Mouse (Mus musculus): Measurements from ENCODE around the gene Tmem87a. TPM values are rescaled to one million over a fixed set of nuclear protein-coding genes. Genes with fewer than 3 reads are reported as not detected.

Tmem87a gene
- polyA plus RNA-seq, 1 experiment from 2014 or later = 7.7 TPM

- no peaks in the 10 kb centered on the region; the same call in 1 of the 2 replicates for H3K36me3 ChIP-seq (ENCODE audit: control insufficient read depth, insufficient read depth)
- H3K27me3 ChIP-seq (ENCODE audit: control insufficient read depth, insufficient read depth, low read length) = no peaks in the 10 kb centered on the region
- no peaks in the 10 kb centered on the region for H3K9me3 ChIP-seq (replicated peaks; ENCODE audit: control insufficient read depth, low read length)
- no peaks in the 10 kb centered on the region for H3K4me1 ChIP-seq (ENCODE audit: control insufficient read depth, insufficient read depth, low read length)
- no peak overlapping the region for H3K27ac ChIP-seq (ENCODE audit: low read length)
- 86% methylated on average over 3 of the region's 3 CpGs for WGBS
- H3K4me2 ChIP-seq (ENCODE audit: low read depth, low read length) = no peak overlapping the region
- ATAC-seq (replicated peaks; ENCODE audit: extremely low read depth, insufficient read depth, low FRiP score) = no peak
- no peak overlapping the region for H3K4me3 ChIP-seq (ENCODE audit: low read length)
- H3K9ac ChIP-seq (ENCODE audit: low read length) = no peak overlapping the region
Measured at GRCm38 (mm10) chr2:120411096-120411628, 7.2 kb upstream of the Tmem87a start.

- peak overlapping the region; percentile 87 for H3K9ac ChIP-seq (ENCODE audit: low read length)
- H3K4me3 ChIP-seq (ENCODE audit: low read length) = peak overlapping the region; percentile 75
- no peaks in the 10 kb centered on the region for H3K9me3 ChIP-seq (replicated peaks; ENCODE audit: control insufficient read depth, low read length)
- peak overlapping the region; percentile 81 for H3K4me2 ChIP-seq (ENCODE audit: low read depth, low read length)
- no peak for ATAC-seq (replicated peaks; ENCODE audit: extremely low read depth, insufficient read depth, low FRiP score)
- WGBS = 19% methylated on average over 14 of the region's 14 CpGs
- no peaks in the 10 kb centered on the region; the same call in 1 of the 2 replicates for H3K36me3 ChIP-seq (ENCODE audit: control insufficient read depth, insufficient read depth)
- peaks cover 15% of the 10 kb centered on the region for H3K4me1 ChIP-seq (ENCODE audit: control insufficient read depth, insufficient read depth, low read length)
- H3K27ac ChIP-seq (ENCODE audit: low read length) = peak overlapping the region; percentile 100
- no peaks in the 10 kb centered on the region for H3K27me3 ChIP-seq (ENCODE audit: control insufficient read depth, insufficient read depth, low read length)
Measured at GRCm38 (mm10) chr2:120404823-120405765, 1.2 kb upstream of the Tmem87a start.

GRCm38 (mm10) chr2:120403653-120403985, 294 bp downstream of the Tmem87a start, which contains the start of gene Ganc:
Gene Ganc, plus strand, starts transcription at chr2:120403896.
- Histone ChIP-seq H3K36me3 (ENCODE audit: control insufficient read depth, insufficient read depth) (no peaks in the 10 kb centered on the region; the same call in 1 of the 2 replicates), H3K27me3 (ENCODE audit: control insufficient read depth, insufficient read depth, low read length) (no peaks in the 10 kb centered on the region), H3K9me3 (replicated peaks; ENCODE audit: control insufficient read depth, low read length) (no peaks in the 10 kb centered on the region), H3K4me1 (ENCODE audit: control insufficient read depth, insufficient read depth, low read length) (peaks cover 15% of the 10 kb centered on the region), H3K4me3 (ENCODE audit: low read length) (peak within 1 kb of the TSS; percentile 75), H3K9ac (ENCODE audit: low read length) (peak within 1 kb of the TSS; percentile 87), H3K27ac (ENCODE audit: low read length) (peak within 1 kb of the TSS; percentile 100), H3K4me2 (ENCODE audit: low read depth, low read length) (peak within 1 kb of the TSS; percentile 81)
- ATAC-seq (replicated peaks; ENCODE audit: extremely low read depth, insufficient read depth, low FRiP score) = peak; percentile 59
- WGBS = under 1% methylated on average over 17 of the region's 17 CpGs

- WGBS = 24% methylated on average over 3 of the region's 3 CpGs
- H3K4me2 ChIP-seq (ENCODE audit: low read depth, low read length) = peak overlapping the region; percentile 66
- H3K27me3 ChIP-seq (ENCODE audit: control insufficient read depth, insufficient read depth, low read length) = no peaks in the 10 kb centered on the region
- peaks cover 15% of the 10 kb centered on the region for H3K4me1 ChIP-seq (ENCODE audit: control insufficient read depth, insufficient read depth, low read length)
- H3K4me3 ChIP-seq (ENCODE audit: low read length) = peak overlapping the region; percentile 75
- H3K36me3 ChIP-seq (ENCODE audit: control insufficient read depth, insufficient read depth) = no peaks in the 10 kb centered on the region; the same call in 1 of the 2 replicates
- H3K9ac ChIP-seq (ENCODE audit: low read length) = peak overlapping the region; percentile 87
- H3K27ac ChIP-seq (ENCODE audit: low read length) = no peak overlapping the region
- H3K9me3 ChIP-seq (replicated peaks; ENCODE audit: control insufficient read depth, low read length) = no peaks in the 10 kb centered on the region
- no peak for ATAC-seq (replicated peaks; ENCODE audit: extremely low read depth, insufficient read depth, low FRiP score)
Measured at GRCm38 (mm10) chr2:120402813-120403212, 1.1 kb downstream of the Tmem87a start.

GRCm38 (mm10) chr2:120397951-120398350, 6.0 kb downstream of the Tmem87a start:
- no peaks in the 10 kb centered on the region for H3K9me3 ChIP-seq (replicated peaks; ENCODE audit: control insufficient read depth, low read length)
- H3K9ac ChIP-seq (ENCODE audit: low read length) = no peak overlapping the region
- no peak for ATAC-seq (replicated peaks; ENCODE audit: extremely low read depth, insufficient read depth, low FRiP score)
- whole genome bisulfite sequencing = 77% methylated on average over 1 of the region's 1 CpGs
- no peak overlapping the region for H3K4me2 ChIP-seq (ENCODE audit: low read depth, low read length)
- H3K27me3 ChIP-seq (ENCODE audit: control insufficient read depth, insufficient read depth, low read length) = no peaks in the 10 kb centered on the region
- H3K27ac ChIP-seq (ENCODE audit: low read length) = no peak overlapping the region
- H3K4me3 ChIP-seq (ENCODE audit: low read length) = no peak overlapping the region
- peaks cover 23% of the 10 kb centered on the region for H3K36me3 ChIP-seq (ENCODE audit: control insufficient read depth, insufficient read depth)
- H3K4me1 ChIP-seq (ENCODE audit: control insufficient read depth, insufficient read depth, low read length) = peaks cover 7% of the 10 kb centered on the region

- Histone ChIP-seq H3K27ac (ENCODE audit: low read length) (no peak overlapping the region), H3K4me2 (ENCODE audit: low read depth, low read length) (no peak overlapping the region), H3K9ac (ENCODE audit: low read length) (no peak overlapping the region), H3K36me3 (ENCODE audit: control insufficient read depth, insufficient read depth) (peaks cover 38% of the 10 kb centered on the region), H3K27me3 (ENCODE audit: control insufficient read depth, insufficient read depth, low read length) (no peaks in the 10 kb centered on the region), H3K9me3 (replicated peaks; ENCODE audit: control insufficient read depth, low read length) (no peaks in the 10 kb centered on the region), H3K4me3 (ENCODE audit: low read length) (no peak overlapping the region), H3K4me1 (ENCODE audit: control insufficient read depth, insufficient read depth, low read length) (no peaks in the 10 kb centered on the region)
- ATAC-seq (replicated peaks; ENCODE audit: extremely low read depth, insufficient read depth, low FRiP score) = no peak
Measured at GRCm38 (mm10) chr2:120392406-120392805, 11.5 kb downstream of the Tmem87a start.

GRCm38 (mm10) chr2:120390934-120391333, 13.0 kb downstream of the Tmem87a start:
- Histone ChIP-seq H3K9ac (ENCODE audit: low read length) (no peak overlapping the region), H3K4me3 (ENCODE audit: low read length) (no peak overlapping the region), H3K36me3 (ENCODE audit: control insufficient read depth, insufficient read depth) (peaks cover 29% of the 10 kb centered on the region), H3K27ac (ENCODE audit: low read length) (no peak overlapping the region), H3K4me2 (ENCODE audit: low read depth, low read length) (no peak overlapping the region), H3K9me3 (replicated peaks; ENCODE audit: control insufficient read depth, low read length) (no peaks in the 10 kb centered on the region), H3K4me1 (ENCODE audit: control insufficient read depth, insufficient read depth, low read length) (no peaks in the 10 kb centered on the region), H3K27me3 (ENCODE audit: control insufficient read depth, insufficient read depth, low read length) (no peaks in the 10 kb centered on the region)
- ATAC-seq (replicated peaks; ENCODE audit: extremely low read depth, insufficient read depth, low FRiP score) = no peak
- 65% methylated on average over 1 of the region's 1 CpGs for WGBS

GRCm38 (mm10) chr2:120389376-120389775, 14.5 kb downstream of the Tmem87a start:
- Histone ChIP-seq H3K4me1 (ENCODE audit: control insufficient read depth, insufficient read depth, low read length) (no peaks in the 10 kb centered on the region), H3K27ac (ENCODE audit: low read length) (no peak overlapping the region), H3K9me3 (replicated peaks; ENCODE audit: control insufficient read depth, low read length) (no peaks in the 10 kb centered on the region), H3K9ac (ENCODE audit: low read length) (no peak overlapping the region), H3K4me2 (ENCODE audit: low read depth, low read length) (no peak overlapping the region), H3K4me3 (ENCODE audit: low read length) (no peak overlapping the region), H3K36me3 (ENCODE audit: control insufficient read depth, insufficient read depth) (peaks cover 25% of the 10 kb centered on the region), H3K27me3 (ENCODE audit: control insufficient read depth, insufficient read depth, low read length) (no peaks in the 10 kb centered on the region)
- ATAC-seq (replicated peaks; ENCODE audit: extremely low read depth, insufficient read depth, low FRiP score) = no peak
- WGBS = 58% methylated on average over 3 of the region's 3 CpGs

GRCm38 (mm10) chr2:120387291-120387690, 16.6 kb downstream of the Tmem87a start:
- H3K9ac ChIP-seq (ENCODE audit: low read length) = no peak overlapping the region
- WGBS = 79% methylated on average over 1 of the region's 1 CpGs
- no peak overlapping the region for H3K27ac ChIP-seq (ENCODE audit: low read length)
- H3K27me3 ChIP-seq (ENCODE audit: control insufficient read depth, insufficient read depth, low read length) = no peaks in the 10 kb centered on the region
- ATAC-seq (replicated peaks; ENCODE audit: extremely low read depth, insufficient read depth, low FRiP score) = no peak
- H3K9me3 ChIP-seq (replicated peaks; ENCODE audit: control insufficient read depth, low read length) = no peaks in the 10 kb centered on the region
- no peaks in the 10 kb centered on the region for H3K4me1 ChIP-seq (ENCODE audit: control insufficient read depth, insufficient read depth, low read length)
- no peak overlapping the region for H3K4me2 ChIP-seq (ENCODE audit: low read depth, low read length)
- H3K36me3 ChIP-seq (ENCODE audit: control insufficient read depth, insufficient read depth) = peaks cover 28% of the 10 kb centered on the region
- H3K4me3 ChIP-seq (ENCODE audit: low read length) = no peak overlapping the region
